Mouse (Mus musculus): ENCODE results near the gene Sf3a2. TPM values are rescaled to one million over a fixed set of nuclear protein-coding genes. Genes with fewer than 3 reads are reported as not detected.

Sf3a2 gene
- 83.4 and 84.4 TPM in 2 replicates for polyA plus RNA-seq (2014; fragmentation: Nextera tagmentation; extraction: Ambion mirVana)

- H3K9me3 ChIP-seq (ENCODE audit: control insufficient read depth, low read length) = no peaks in the 10 kb centered on the region
- no peaks in the 10 kb centered on the region for H3K27me3 ChIP-seq (ENCODE audit: control insufficient read depth, insufficient read depth, low read length)
- ATAC-seq (ENCODE audit: low FRiP score) (peak; percentile 89), DNase-seq (ENCODE audit: low spot score) (peak; percentile 98)
- peak within 1 kb of the TSS; percentile 75 for H3K4me2 ChIP-seq (replicated peaks; ENCODE audit: low read depth, low read length)
- WGBS = under 1% methylated on average over 102 of the region's 104 CpGs
- H3K27ac ChIP-seq (ENCODE audit: low read depth, low read length) = peak within 1 kb of the TSS; percentile 97
- peak within 1 kb of the TSS; percentile 72 for H3K4me3 ChIP-seq (ENCODE audit: low read depth, low read length)
- H3K36me3 ChIP-seq (ENCODE audit: control insufficient read depth, insufficient read depth, low read length) = peaks cover 16% of the 10 kb centered on the region
- H3K9ac ChIP-seq (ENCODE audit: low read depth, low read length) = peak within 1 kb of the TSS; percentile 79
- H3K4me1 ChIP-seq (replicated peaks; ENCODE audit: control insufficient read depth, insufficient read depth, low read length) = peaks cover 15% of the 10 kb centered on the region
Observed at GRCm38 (mm10) chr10:80798150-80799006, at the start of gene Sf3a2, which contains the start of gene Plekhj1. Gene Sf3a2, plus strand, starts transcription at chr10:80798198. Gene Plekhj1, minus strand, starts transcription at chr10:80798626.

- Histone ChIP-seq H3K27me3 (ENCODE audit: control insufficient read depth, insufficient read depth, low read length) (no peaks in the 10 kb centered on the region), H3K9me3 (ENCODE audit: control insufficient read depth, low read length) (no peaks in the 10 kb centered on the region), H3K4me3 (ENCODE audit: low read depth, low read length) (no peak overlapping the region), H3K4me2 (replicated peaks; ENCODE audit: low read depth, low read length) (no peak overlapping the region), H3K36me3 (ENCODE audit: control insufficient read depth, insufficient read depth, low read length) (no peaks in the 10 kb centered on the region), H3K9ac (ENCODE audit: low read depth, low read length) (no peak overlapping the region), H3K27ac (ENCODE audit: low read depth, low read length) (no peak overlapping the region), H3K4me1 (replicated peaks; ENCODE audit: control insufficient read depth, insufficient read depth, low read length) (peaks cover 7% of the 10 kb centered on the region; the same call in 1 of the 2 replicates)
- 15% methylated on average over 6 of the region's 6 CpGs for WGBS
- DNase-seq (ENCODE audit: low spot score) = peak; percentile 78
- no peak for ATAC-seq (ENCODE audit: low FRiP score)
Observed at GRCm38 (mm10) chr10:80748609-80749008, 49.4 kb upstream of the Sf3a2 start.

- Histone ChIP-seq H3K9me3 (ENCODE audit: control insufficient read depth, low read length) (no peaks in the 10 kb centered on the region), H3K4me3 (ENCODE audit: low read depth, low read length) (no peak overlapping the region), H3K27me3 (ENCODE audit: control insufficient read depth, insufficient read depth, low read length) (no peaks in the 10 kb centered on the region), H3K36me3 (ENCODE audit: control insufficient read depth, insufficient read depth, low read length) (no peaks in the 10 kb centered on the region), H3K27ac (ENCODE audit: low read depth, low read length) (no peak overlapping the region), H3K4me2 (replicated peaks; ENCODE audit: low read depth, low read length) (0 out of 2 replicates have a peak overlapping the region, but pooled peaks have one; percentile 1), H3K4me1 (replicated peaks; ENCODE audit: control insufficient read depth, insufficient read depth, low read length) (peaks cover 7% of the 10 kb centered on the region), H3K9ac (ENCODE audit: low read depth, low read length) (no peak overlapping the region)
- 15% methylated on average over 16 of the region's 16 CpGs for WGBS
- DNase-seq (ENCODE audit: low spot score) = peak; percentile 19
- ATAC-seq (ENCODE audit: low FRiP score) = no peak
Observed at GRCm38 (mm10) chr10:80751188-80751832, 46.7 kb upstream of the Sf3a2 start.

GRCm38 (mm10) chr10:80752079-80752625 is 45.8 kb upstream of the Sf3a2 start:
- Histone ChIP-seq H3K27ac (ENCODE audit: low read depth, low read length) (no peak overlapping the region), H3K4me3 (ENCODE audit: low read depth, low read length) (no peak overlapping the region), H3K4me2 (replicated peaks; ENCODE audit: low read depth, low read length) (peak overlapping the region; percentile 1; the same call in 1 of the 2 replicates), H3K9ac (ENCODE audit: low read depth, low read length) (no peak overlapping the region), H3K27me3 (ENCODE audit: control insufficient read depth, insufficient read depth, low read length) (no peaks in the 10 kb centered on the region), H3K4me1 (replicated peaks; ENCODE audit: control insufficient read depth, insufficient read depth, low read length) (peaks cover 15% of the 10 kb centered on the region), H3K9me3 (ENCODE audit: control insufficient read depth, low read length) (no peaks in the 10 kb centered on the region), H3K36me3 (ENCODE audit: control insufficient read depth, insufficient read depth, low read length) (no peaks in the 10 kb centered on the region)
- 8% methylated on average over 6 of the region's 6 CpGs for WGBS
- DNase-seq (ENCODE audit: low spot score) = peak; percentile 84
- ATAC-seq (ENCODE audit: low FRiP score) = peak; percentile 59

GRCm38 (mm10) chr10:80754594-80755290 is 43.3 kb upstream of the Sf3a2 start, which contains the start of gene Dot1l:
Gene Dot1l, plus strand, starts transcription at chr10:80755206.
- H3K4me1 ChIP-seq (replicated peaks; ENCODE audit: control insufficient read depth, insufficient read depth, low read length) = peaks cover 18% of the 10 kb centered on the region
- H3K36me3 ChIP-seq (ENCODE audit: control insufficient read depth, insufficient read depth, low read length) = no peaks in the 10 kb centered on the region
- no peaks in the 10 kb centered on the region for H3K9me3 ChIP-seq (ENCODE audit: control insufficient read depth, low read length)
- ATAC-seq (ENCODE audit: low FRiP score) = peak; percentile 89
- DNase-seq (ENCODE audit: low spot score) = peak; percentile 99
- peak within 1 kb of the TSS; percentile 98 for H3K9ac ChIP-seq (ENCODE audit: low read depth, low read length)
- H3K27me3 ChIP-seq (ENCODE audit: control insufficient read depth, insufficient read depth, low read length) = no peaks in the 10 kb centered on the region
- peak within 1 kb of the TSS; percentile 99 for H3K4me3 ChIP-seq (ENCODE audit: low read depth, low read length)
- 2% methylated on average over 26 of the region's 57 CpGs for WGBS
- H3K4me2 ChIP-seq (replicated peaks; ENCODE audit: low read depth, low read length) = peak within 1 kb of the TSS; percentile 97
- H3K27ac ChIP-seq (ENCODE audit: low read depth, low read length) = peak within 1 kb of the TSS; percentile 81

- no peak for DNase-seq (ENCODE audit: low spot score)
- no peaks in the 10 kb centered on the region for H3K36me3 ChIP-seq (ENCODE audit: control insufficient read depth, insufficient read depth, low read length)
- H3K9ac ChIP-seq (ENCODE audit: low read depth, low read length) = peak overlapping the region; percentile 98
- WGBS = under 1% methylated on average over 67 of the region's 75 CpGs
- H3K27ac ChIP-seq (ENCODE audit: low read depth, low read length) = peak overlapping the region; percentile 81
- H3K9me3 ChIP-seq (ENCODE audit: control insufficient read depth, low read length) = no peaks in the 10 kb centered on the region
- H3K4me3 ChIP-seq (ENCODE audit: low read depth, low read length) = peak overlapping the region; percentile 99
- ATAC-seq (ENCODE audit: low FRiP score) = no peak; the same call in 1 of the 2 replicates
- no peaks in the 10 kb centered on the region for H3K27me3 ChIP-seq (ENCODE audit: control insufficient read depth, insufficient read depth, low read length)
- H3K4me1 ChIP-seq (replicated peaks; ENCODE audit: control insufficient read depth, insufficient read depth, low read length) = peaks cover 18% of the 10 kb centered on the region
- H3K4me2 ChIP-seq (replicated peaks; ENCODE audit: low read depth, low read length) = peak overlapping the region; percentile 97
Observed at GRCm38 (mm10) chr10:80755291-80756015, 42.5 kb upstream of the Sf3a2 start.

- H3K36me3 ChIP-seq (ENCODE audit: control insufficient read depth, insufficient read depth, low read length) = no peaks in the 10 kb centered on the region
- peak overlapping the region; percentile 98 for H3K9ac ChIP-seq (ENCODE audit: low read depth, low read length)
- H3K4me2 ChIP-seq (replicated peaks; ENCODE audit: low read depth, low read length) = peak overlapping the region; percentile 97
- H3K27ac ChIP-seq (ENCODE audit: low read depth, low read length) = no peak overlapping the region
- no peaks in the 10 kb centered on the region for H3K27me3 ChIP-seq (ENCODE audit: control insufficient read depth, insufficient read depth, low read length)
- DNase-seq (ENCODE audit: low spot score) = no peak
- no peaks in the 10 kb centered on the region for H3K9me3 ChIP-seq (ENCODE audit: control insufficient read depth, low read length)
- peaks cover 18% of the 10 kb centered on the region for H3K4me1 ChIP-seq (replicated peaks; ENCODE audit: control insufficient read depth, insufficient read depth, low read length)
- no peak for ATAC-seq (ENCODE audit: low FRiP score)
- H3K4me3 ChIP-seq (ENCODE audit: low read depth, low read length) = peak overlapping the region; percentile 99
- 36% methylated on average over 3 of the region's 3 CpGs for WGBS
Observed at GRCm38 (mm10) chr10:80756099-80756498, 41.9 kb upstream of the Sf3a2 start.

Data from hindbrain, embryonic 11.5 days (tissue).